Mouse (Mus musculus): ENCODE data around the gene Map4k1. TPM values are rescaled to one million over a fixed set of nuclear protein-coding genes. Genes with fewer than 3 reads are reported as not detected.

Map4k1 gene
- polyA plus RNA-seq, 1 experiment from 2014 or later, result 10.0 TPM

DNA sequence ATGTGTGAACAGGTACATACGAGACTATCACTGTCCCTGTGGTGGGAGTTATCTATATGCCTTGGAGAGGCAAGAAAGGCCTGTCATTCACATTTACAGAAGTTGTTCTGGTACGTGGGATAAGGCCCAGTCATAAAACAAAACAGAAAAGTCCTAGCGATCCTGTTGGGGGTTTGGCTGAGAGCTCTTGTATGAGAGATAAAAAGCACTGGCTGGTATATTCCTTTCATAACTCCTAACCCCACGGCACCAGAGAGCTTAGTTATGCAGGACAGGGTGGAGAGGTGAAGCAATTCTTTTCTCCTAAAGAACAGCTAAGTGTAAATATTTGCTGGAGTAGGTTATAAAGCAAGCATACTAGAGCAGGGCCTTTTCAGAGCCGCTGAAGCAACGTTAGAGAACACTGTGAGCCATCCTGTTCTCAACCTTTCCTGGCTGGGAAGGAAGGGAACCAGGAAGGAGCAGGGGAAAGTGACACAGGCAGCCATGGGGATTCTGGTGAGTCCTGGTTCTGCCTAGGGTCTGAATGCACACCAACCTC lies 22.3 kb upstream of the Map4k1 start:
- 0 out of 2 replicates have a peak, but pooled peaks cover 6% of the 10 kb centered on the region for H3K36me3 ChIP-seq (ENCODE audit: control insufficient read depth, insufficient read depth, low read length)
- 6% methylated on average over 6 of the region's 6 CpGs for WGBS
- H3K4me2 ChIP-seq (ENCODE audit: low read length), result peak overlapping the region; percentile 95
- DNase-seq (ENCODE audit: low spot score) (peak; percentile 66), ATAC-seq (replicated peaks; ENCODE audit: low FRiP score, low TSS enrichment, low read depth) (no peak)
- H3K27ac ChIP-seq (ENCODE audit: low read depth), result peak overlapping the region; percentile 72
- peaks cover 51% of the 10 kb centered on the region for H3K4me1 ChIP-seq (replicated peaks; ENCODE audit: control insufficient read depth, insufficient read depth, low read length)
- H3K4me3 ChIP-seq (ENCODE audit: low read depth, low read length), result peak overlapping the region; percentile 97
- H3K9me3 ChIP-seq (ENCODE audit: control insufficient read depth, low read length), result no peaks in the 10 kb centered on the region
- H3K27me3 ChIP-seq (replicated peaks; ENCODE audit: control insufficient read depth, insufficient read depth, low read length), result no peaks in the 10 kb centered on the region
- peak overlapping the region; percentile 95 for H3K9ac ChIP-seq (ENCODE audit: low read length)

DNA sequence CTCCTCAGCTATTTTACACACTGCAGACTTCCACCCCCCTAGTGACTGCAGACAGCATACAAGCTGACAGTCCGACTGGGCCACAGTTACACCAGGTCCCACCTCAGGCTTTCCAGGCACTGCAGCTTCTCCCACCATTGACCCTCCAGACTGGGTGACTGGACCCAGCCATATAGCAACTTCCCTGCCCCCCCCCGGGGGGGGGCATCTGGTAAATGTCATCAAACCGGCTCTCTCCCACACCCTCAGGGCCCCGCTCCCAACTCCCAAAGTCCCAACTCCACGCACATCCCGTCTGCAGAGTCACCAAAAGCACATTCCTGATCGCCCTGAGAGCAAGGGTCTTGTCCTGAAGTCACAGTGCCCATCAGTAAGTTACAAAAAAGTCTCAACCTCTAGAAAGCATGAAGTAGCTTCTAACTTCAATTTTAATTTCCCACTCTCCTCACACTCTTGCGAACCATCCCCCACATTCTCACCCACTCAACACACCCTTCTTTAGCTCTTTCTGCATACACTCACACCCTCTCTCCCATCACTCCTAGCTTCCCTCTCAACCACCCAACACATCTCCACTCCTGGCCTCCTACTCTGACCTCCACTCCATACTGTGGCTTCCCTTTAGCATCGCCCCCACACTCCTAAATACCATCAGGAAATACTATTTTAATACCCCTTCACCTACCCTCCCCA lies 21.4 kb upstream of the Map4k1 start:
- Histone ChIP-seq H3K36me3 (ENCODE audit: control insufficient read depth, insufficient read depth, low read length) (0 out of 2 replicates have a peak, but pooled peaks cover 4% of the 10 kb centered on the region), H3K4me1 (replicated peaks; ENCODE audit: control insufficient read depth, insufficient read depth, low read length) (peaks cover 47% of the 10 kb centered on the region), H3K4me2 (ENCODE audit: low read length) (peak overlapping the region; percentile 95), H3K9me3 (ENCODE audit: control insufficient read depth, low read length) (no peaks in the 10 kb centered on the region), H3K9ac (ENCODE audit: low read length) (peak overlapping the region; percentile 95), H3K27ac (ENCODE audit: low read depth) (peak overlapping the region; percentile 72), H3K27me3 (replicated peaks; ENCODE audit: control insufficient read depth, insufficient read depth, low read length) (no peaks in the 10 kb centered on the region), H3K4me3 (ENCODE audit: low read depth, low read length) (peak overlapping the region; percentile 97)
- ATAC-seq (replicated peaks; ENCODE audit: low FRiP score, low TSS enrichment, low read depth) (no peak), DNase-seq (ENCODE audit: low spot score) (peak; percentile 68)
- 8% methylated on average over 9 of the region's 9 CpGs for WGBS

DNA sequence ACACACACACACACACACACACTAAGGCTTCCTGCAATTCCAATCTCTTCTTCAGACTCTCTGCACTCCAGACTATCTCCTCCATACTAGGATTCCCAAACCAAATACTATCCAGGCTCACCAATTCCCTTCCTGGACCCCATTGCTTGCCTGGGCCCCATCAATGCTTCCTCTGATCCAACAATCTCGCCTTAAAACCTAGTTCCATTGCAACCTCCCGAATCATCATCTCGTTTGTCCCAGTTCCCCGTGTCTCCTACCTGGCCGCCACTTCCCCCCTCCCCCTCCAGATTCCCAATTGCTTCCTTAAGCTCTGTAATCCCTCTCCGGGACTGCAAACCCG lies 20.3 kb upstream of the Map4k1 start:
- H3K27ac ChIP-seq (ENCODE audit: low read depth), result peak overlapping the region; percentile 86
- peak overlapping the region; percentile 95 for H3K9ac ChIP-seq (ENCODE audit: low read length)
- H3K9me3 ChIP-seq (ENCODE audit: control insufficient read depth, low read length), result no peaks in the 10 kb centered on the region
- peak overlapping the region; percentile 97 for H3K4me3 ChIP-seq (ENCODE audit: low read depth, low read length)
- H3K27me3 ChIP-seq (replicated peaks; ENCODE audit: control insufficient read depth, insufficient read depth, low read length), result no peaks in the 10 kb centered on the region
- DNase-seq (ENCODE audit: low spot score), result peak; percentile 63
- peak overlapping the region; percentile 95 for H3K4me2 ChIP-seq (ENCODE audit: low read length)
- no peak for ATAC-seq (replicated peaks; ENCODE audit: low FRiP score, low TSS enrichment, low read depth)
- H3K4me1 ChIP-seq (replicated peaks; ENCODE audit: control insufficient read depth, insufficient read depth, low read length), result peaks cover 37% of the 10 kb centered on the region
- WGBS, result 0% methylated on average over 7 of the region's 7 CpGs
- 0 out of 2 replicates have a peak, but pooled peaks cover 2% of the 10 kb centered on the region for H3K36me3 ChIP-seq (ENCODE audit: control insufficient read depth, insufficient read depth, low read length)

DNA sequence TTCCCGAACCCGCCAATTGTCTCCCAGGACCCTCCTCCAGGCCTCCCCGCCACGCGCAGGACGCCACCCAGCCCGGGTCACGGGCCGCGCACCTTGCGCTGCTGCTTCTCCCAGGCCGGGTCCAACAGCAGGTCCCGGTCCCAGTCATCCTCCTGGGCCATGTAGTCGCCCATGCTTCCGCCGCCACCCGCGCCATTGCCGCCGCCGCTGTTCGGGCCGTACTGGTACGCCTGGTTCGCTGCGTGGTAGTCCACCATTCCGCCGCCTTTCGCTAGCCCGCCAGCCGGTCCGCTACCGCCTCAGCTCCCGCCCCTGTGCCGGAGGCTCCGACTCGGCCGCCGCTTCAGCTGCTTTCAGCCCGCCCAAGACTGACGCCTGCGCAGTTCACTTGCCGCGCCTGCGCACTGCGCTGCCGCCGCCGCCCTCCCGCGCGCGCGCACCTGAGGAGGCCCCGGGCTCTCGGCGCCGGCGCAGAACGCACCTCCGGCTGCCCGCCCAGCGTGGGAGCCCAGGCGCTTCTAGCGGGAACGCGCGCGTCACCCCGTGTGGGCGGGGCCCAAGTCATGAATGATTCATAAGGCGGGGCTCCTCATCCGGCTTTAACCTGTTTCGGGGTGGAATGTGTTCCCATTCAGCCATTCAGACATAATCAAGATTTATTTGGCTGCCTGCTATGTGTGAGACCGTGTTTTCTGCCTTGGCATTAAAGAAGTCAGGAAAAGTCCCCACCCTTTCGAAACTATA lies 19.8 kb upstream of the Map4k1 start, which contains the start of gene Actn4:
Actn4 (minus strand) TSS at position 414 of the 744 bp plus-strand sequence.
- peak; percentile 98 for DNase-seq (ENCODE audit: low spot score)
- Histone ChIP-seq H3K4me2 (ENCODE audit: low read length) (peak within 1 kb of the TSS; percentile 95), H3K4me1 (replicated peaks; ENCODE audit: control insufficient read depth, insufficient read depth, low read length) (peaks cover 32% of the 10 kb centered on the region), H3K36me3 (ENCODE audit: control insufficient read depth, insufficient read depth, low read length) (no peaks in the 10 kb centered on the region), H3K4me3 (ENCODE audit: low read depth, low read length) (peak within 1 kb of the TSS; percentile 97), H3K27ac (ENCODE audit: low read depth) (peak within 1 kb of the TSS; percentile 86), H3K9ac (ENCODE audit: low read length) (peak within 1 kb of the TSS; percentile 95), H3K9me3 (ENCODE audit: control insufficient read depth, low read length) (no peaks in the 10 kb centered on the region), H3K27me3 (replicated peaks; ENCODE audit: control insufficient read depth, insufficient read depth, low read length) (no peaks in the 10 kb centered on the region)
- ATAC-seq (replicated peaks; ENCODE audit: low FRiP score, low TSS enrichment, low read depth), result peak; percentile 89
- WGBS, result under 1% methylated on average over 74 of the region's 76 CpGs

- peaks cover 19% of the 10 kb centered on the region for H3K4me1 ChIP-seq (replicated peaks; ENCODE audit: control insufficient read depth, insufficient read depth, low read length)
- no peak for DNase-seq (ENCODE audit: low spot score)
- no peaks in the 10 kb centered on the region for H3K9me3 ChIP-seq (ENCODE audit: control insufficient read depth, low read length)
- WGBS, result 83% methylated on average over 3 of the region's 3 CpGs
- no peak overlapping the region for H3K4me3 ChIP-seq (ENCODE audit: low read depth, low read length)
- no peak overlapping the region for H3K9ac ChIP-seq (ENCODE audit: low read length)
- no peaks in the 10 kb centered on the region for H3K27me3 ChIP-seq (replicated peaks; ENCODE audit: control insufficient read depth, insufficient read depth, low read length)
- no peaks in the 10 kb centered on the region for H3K36me3 ChIP-seq (ENCODE audit: control insufficient read depth, insufficient read depth, low read length)
- no peak for ATAC-seq (replicated peaks; ENCODE audit: low FRiP score, low TSS enrichment, low read depth)
- H3K27ac ChIP-seq (ENCODE audit: low read depth), result no peak overlapping the region
- H3K4me2 ChIP-seq (ENCODE audit: low read length), result no peak overlapping the region
Measured at GRCm38 (mm10) chr7:28963399-28963923, 18.4 kb upstream of the Map4k1 start.

GRCm38 (mm10) chr7:28965346-28965840 lies 16.5 kb upstream of the Map4k1 start:
- H3K27me3 ChIP-seq (replicated peaks; ENCODE audit: control insufficient read depth, insufficient read depth, low read length), result no peaks in the 10 kb centered on the region
- H3K27ac ChIP-seq (ENCODE audit: low read depth), result no peak overlapping the region
- WGBS, result 69% methylated on average over 5 of the region's 5 CpGs
- H3K4me1 ChIP-seq (replicated peaks; ENCODE audit: control insufficient read depth, insufficient read depth, low read length), result 0 out of 2 replicates have a peak, but pooled peaks cover under 1% of the 10 kb centered on the region
- peaks cover 6% of the 10 kb centered on the region; the same call in 1 of the 2 replicates for H3K36me3 ChIP-seq (ENCODE audit: control insufficient read depth, insufficient read depth, low read length)
- DNase-seq (ENCODE audit: low spot score) (no peak), ATAC-seq (replicated peaks; ENCODE audit: low FRiP score, low TSS enrichment, low read depth) (no peak)
- H3K9ac ChIP-seq (ENCODE audit: low read length), result no peak overlapping the region
- no peak overlapping the region for H3K4me3 ChIP-seq (ENCODE audit: low read depth, low read length)
- H3K9me3 ChIP-seq (ENCODE audit: control insufficient read depth, low read length), result no peaks in the 10 kb centered on the region
- H3K4me2 ChIP-seq (ENCODE audit: low read length), result no peak overlapping the region

- H3K27me3 ChIP-seq (replicated peaks; ENCODE audit: control insufficient read depth, insufficient read depth, low read length), result no peaks in the 10 kb centered on the region
- no peak overlapping the region for H3K4me3 ChIP-seq (ENCODE audit: low read depth, low read length)
- WGBS, result 76% methylated on average over 4 of the region's 5 CpGs
- H3K4me1 ChIP-seq (replicated peaks; ENCODE audit: control insufficient read depth, insufficient read depth, low read length), result no peaks in the 10 kb centered on the region
- H3K27ac ChIP-seq (ENCODE audit: low read depth), result no peak overlapping the region
- H3K9me3 ChIP-seq (ENCODE audit: control insufficient read depth, low read length), result no peaks in the 10 kb centered on the region
- no peak overlapping the region for H3K4me2 ChIP-seq (ENCODE audit: low read length)
- no peak overlapping the region for H3K9ac ChIP-seq (ENCODE audit: low read length)
- DNase-seq (ENCODE audit: low spot score) (no peak), ATAC-seq (replicated peaks; ENCODE audit: low FRiP score, low TSS enrichment, low read depth) (no peak)
- peaks cover 11% of the 10 kb centered on the region for H3K36me3 ChIP-seq (ENCODE audit: control insufficient read depth, insufficient read depth, low read length)
Measured at GRCm38 (mm10) chr7:28966181-28966580, 15.7 kb upstream of the Map4k1 start.

- Histone ChIP-seq H3K36me3 (ENCODE audit: control insufficient read depth, insufficient read depth, low read length) (peaks cover 18% of the 10 kb centered on the region), H3K9me3 (ENCODE audit: control insufficient read depth, low read length) (no peaks in the 10 kb centered on the region), H3K9ac (ENCODE audit: low read length) (no peak overlapping the region), H3K4me2 (ENCODE audit: low read length) (no peak overlapping the region), H3K4me3 (ENCODE audit: low read depth, low read length) (no peak overlapping the region), H3K27ac (ENCODE audit: low read depth) (no peak overlapping the region), H3K4me1 (replicated peaks; ENCODE audit: control insufficient read depth, insufficient read depth, low read length) (0 out of 2 replicates have a peak, but pooled peaks cover 5% of the 10 kb centered on the region), H3K27me3 (replicated peaks; ENCODE audit: control insufficient read depth, insufficient read depth, low read length) (no peaks in the 10 kb centered on the region)
- WGBS, result 65% methylated on average over 4 of the region's 4 CpGs
- ATAC-seq (replicated peaks; ENCODE audit: low FRiP score, low TSS enrichment, low read depth) (no peak), DNase-seq (ENCODE audit: low spot score) (no peak)
Measured at GRCm38 (mm10) chr7:28966751-28967505, 14.9 kb upstream of the Map4k1 start.
